Mouse (Mus musculus): ENCODE data around the gene Tceanc2. TPM values are rescaled to one million over a fixed set of nuclear protein-coding genes. Genes with fewer than 3 reads are reported as not detected.
A peak's percentile ranks its signal among the peaks of the same experiment; 100 is the strongest.

Tceanc2 gene
- 10 to 100 TPM; 11.6 to 14.1 TPM for total RNA-seq (2021)
- long read RNA-seq, experiment 1, full-length matches to known transcripts = 10 of 13 reads
- long read RNA-seq, experiment 1, partial matches to known transcripts = 0 of 13 reads
- long read RNA-seq, experiment 1, other reads (novel, unspliced or antisense) = 3 of 13 reads
- long read RNA-seq, experiment 2, full-length matches to known transcripts = 2 of 4 reads
- long read RNA-seq, experiment 2, partial matches to known transcripts = 0 of 4 reads
- long read RNA-seq, experiment 2, other reads (novel, unspliced or antisense) = 2 of 4 reads

DNA sequence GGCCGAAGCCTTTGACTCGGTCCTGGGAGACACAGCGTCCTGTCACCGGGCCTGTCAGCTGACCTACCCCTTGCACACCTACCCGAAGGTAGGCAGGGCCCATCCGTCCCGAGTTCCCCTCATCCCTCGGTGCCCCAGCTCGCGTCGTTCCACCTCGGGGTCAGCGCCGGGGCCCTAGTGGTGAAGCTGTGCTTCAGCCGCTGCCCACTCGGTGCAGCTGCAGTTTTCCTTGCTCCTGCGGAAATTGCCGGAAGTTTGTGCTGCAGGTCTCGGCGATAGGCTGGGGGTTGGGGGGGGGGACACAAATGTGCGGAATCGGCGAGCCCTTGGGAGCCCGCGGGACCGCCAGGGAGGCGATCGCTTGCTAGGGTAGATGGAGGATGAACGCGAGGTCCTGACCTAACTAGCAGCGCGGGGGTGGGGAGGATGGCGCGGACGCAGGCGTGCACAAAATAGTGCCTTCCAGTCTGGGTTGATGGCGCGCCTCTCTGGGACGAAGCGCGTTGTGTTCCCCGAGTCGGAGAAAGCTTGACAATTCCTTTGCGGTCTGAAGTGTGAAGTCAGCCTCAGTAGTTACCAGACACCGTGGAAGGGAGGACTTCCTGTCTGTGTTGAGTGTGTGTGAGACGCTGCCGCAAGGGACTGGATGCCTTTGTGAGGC, at the start of gene Tceanc2:
Gene Tceanc2 (minus strand): TSS at position 287 of the 661 bp plus-strand sequence.
- intact Hi-C loops (cut with DNase I; ENCODE audit: low total_unique reads) = no loop called here
- DNase-seq = peak; percentile 58

DNA sequence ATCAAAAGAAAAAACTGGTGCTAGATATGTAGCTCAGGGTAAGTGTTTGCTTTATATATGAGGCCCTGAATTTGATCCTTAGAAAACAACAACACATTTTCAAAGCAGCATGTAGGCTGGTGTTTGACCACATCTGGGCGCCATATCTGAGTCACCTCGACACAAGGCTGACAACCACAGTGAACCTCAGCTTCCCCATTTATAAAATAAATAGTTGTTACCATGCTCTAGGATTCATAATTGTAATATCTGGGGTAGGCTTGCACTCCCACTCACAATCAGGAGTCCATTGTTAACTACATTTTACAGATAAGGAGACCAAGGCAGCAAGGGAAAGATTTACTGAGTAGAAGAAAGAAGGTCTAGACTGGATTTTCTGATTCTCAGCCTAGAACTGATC, 47.4 kb upstream of the Tceanc2 start:
- no peak for DNase-seq
- intact Hi-C loops (cut with DNase I; ENCODE audit: low total_unique reads) = no loop called here

DNA sequence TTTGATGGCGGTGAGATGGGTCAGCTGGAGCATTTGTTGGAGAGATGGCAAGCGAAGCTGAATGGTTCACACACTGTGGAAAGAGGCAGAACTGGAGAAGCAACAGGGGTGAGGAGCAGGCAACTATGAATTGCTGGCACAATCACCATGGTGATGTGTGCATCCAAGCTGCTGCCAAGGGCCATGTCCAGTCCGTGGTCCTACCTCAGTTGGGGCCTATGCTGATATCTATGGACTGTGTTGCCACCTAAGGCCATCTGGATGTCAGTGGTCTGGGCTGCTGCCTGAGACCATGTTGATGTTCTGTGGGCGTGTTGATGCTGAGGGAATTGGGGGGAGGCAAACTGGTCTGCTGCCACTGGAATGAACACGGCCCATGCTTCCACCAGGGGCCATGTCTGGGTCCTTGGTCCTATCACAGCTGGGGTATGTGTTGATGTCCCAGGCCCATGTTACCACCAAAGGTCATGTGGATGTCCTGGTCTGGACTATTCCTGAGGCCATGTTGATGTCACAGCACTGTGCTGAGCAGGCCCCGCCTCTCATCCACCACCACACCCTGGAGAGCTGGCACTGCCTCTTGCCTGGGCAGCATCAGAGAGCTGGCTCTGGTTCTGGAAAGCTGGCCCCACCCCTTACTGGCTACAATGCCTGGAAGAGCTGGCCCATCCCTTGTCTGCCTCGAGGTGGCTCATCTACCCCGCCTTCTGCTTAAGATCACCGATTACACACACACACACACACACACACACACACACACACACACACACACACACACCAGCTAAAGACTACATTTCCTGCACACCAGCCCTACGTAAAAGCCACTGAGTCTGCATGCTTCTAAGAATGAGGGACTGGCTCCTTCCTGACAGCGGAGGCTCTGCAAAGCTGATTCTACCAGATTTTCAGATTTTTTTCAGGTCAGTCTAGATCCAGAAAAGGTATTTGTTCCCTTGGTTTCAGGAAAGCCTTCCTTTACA, 44.6 kb upstream of the Tceanc2 start:
- intact Hi-C loops (cut with DNase I; ENCODE audit: low total_unique reads) = no loop called here

DNA sequence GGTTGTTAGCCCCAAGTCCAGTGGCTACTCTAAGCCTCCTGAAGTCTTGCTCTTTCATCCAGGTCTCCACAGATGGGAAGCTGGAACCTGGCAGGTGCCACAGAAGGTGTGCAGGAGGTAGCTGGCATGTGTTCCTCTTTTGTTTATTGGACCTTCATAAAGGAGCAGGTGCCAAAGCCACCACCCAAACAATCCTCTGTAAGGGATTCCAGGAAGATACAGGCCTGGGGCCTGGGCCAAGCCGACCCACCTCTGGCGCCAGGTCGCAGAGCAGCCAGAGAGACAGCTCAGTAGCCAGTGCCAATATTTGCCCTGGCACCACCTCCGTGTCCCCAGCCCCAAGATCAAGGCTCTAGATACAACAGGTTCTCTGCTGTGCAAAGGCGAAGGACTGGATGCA, 42.6 kb upstream of the Tceanc2 start:
- intact Hi-C loops (cut with DNase I; ENCODE audit: low total_unique reads) = no loop called here
- no peak for DNase-seq

More for the DNA sequence above, 44.6 kb upstream of the Tceanc2 start:
- DNase-seq = peak; percentile 75

DNA sequence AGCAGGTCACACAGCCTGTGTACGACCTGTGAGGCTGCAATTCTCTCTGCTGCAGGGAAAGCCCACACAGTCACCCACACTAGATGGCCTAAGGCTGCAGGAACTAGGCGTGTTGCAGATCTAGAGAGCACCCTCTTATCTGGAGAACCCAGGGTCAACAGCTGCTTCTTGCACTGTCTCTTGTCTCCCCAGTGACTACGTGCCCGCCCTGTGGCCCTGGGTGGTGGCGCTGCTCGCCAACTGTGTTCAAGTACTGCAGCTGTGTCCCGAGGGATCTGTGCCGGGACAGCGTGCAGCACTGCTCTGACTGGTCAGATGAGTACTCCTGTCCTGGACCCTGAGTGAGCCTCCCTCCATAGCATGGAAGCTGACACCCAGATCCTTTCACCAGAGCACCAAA, 38.7 kb upstream of the Tceanc2 start:
- DNase-seq = no peak
- intact Hi-C loops (cut with DNase I; ENCODE audit: low total_unique reads) = no loop called here

- no peak for DNase-seq
- intact Hi-C loops (cut with DNase I; ENCODE audit: low total_unique reads) = no loop called here
These were observed 34.5 kb upstream of the Tceanc2 start for GRCm38 (mm10) chr4:107213279-107214011.

DNA sequence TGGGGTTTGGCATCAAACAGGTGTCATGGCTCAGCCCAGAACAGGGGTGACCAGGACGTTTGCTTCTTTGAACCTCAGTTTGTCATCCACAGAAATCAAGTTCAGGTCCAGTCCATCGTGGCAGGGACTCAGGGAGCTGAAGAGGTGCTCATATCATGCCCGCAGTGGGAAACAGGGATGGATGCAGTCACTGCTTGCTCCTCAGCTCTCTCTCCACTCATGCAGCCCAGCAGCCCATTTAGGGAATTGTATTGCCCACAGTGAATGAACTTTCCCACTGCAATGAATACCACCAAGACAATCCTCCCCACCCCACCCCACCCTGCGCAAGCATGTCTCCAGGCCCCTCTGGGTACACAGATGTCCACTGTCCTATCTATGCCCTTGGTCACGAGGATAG, 33.0 kb upstream of the Tceanc2 start:
- intact Hi-C loops (cut with DNase I; ENCODE audit: low total_unique reads) = no loop called here
- no peak for DNase-seq

- intact Hi-C loops (cut with DNase I; ENCODE audit: low total_unique reads) = no loop called here
- DNase-seq = no peak
These were observed 32.5 kb upstream of the Tceanc2 start for GRCm38 (mm10) chr4:107211465-107211864.

GRCm38 (mm10) chr4:107210483-107211097, 31.7 kb upstream of the Tceanc2 start:
- intact Hi-C loops (cut with DNase I; ENCODE audit: low total_unique reads) = no loop called here
- no peak for DNase-seq

- intact Hi-C loops (cut with DNase I; ENCODE audit: low total_unique reads) = no loop called here
- no peak for DNase-seq
These were observed 30.0 kb upstream of the Tceanc2 start, which contains the start of gene Ldlrad1 for GRCm38 (mm10) chr4:107208880-107209279. Gene Ldlrad1, plus strand, starts transcription at chr4:107209180.

DNA sequence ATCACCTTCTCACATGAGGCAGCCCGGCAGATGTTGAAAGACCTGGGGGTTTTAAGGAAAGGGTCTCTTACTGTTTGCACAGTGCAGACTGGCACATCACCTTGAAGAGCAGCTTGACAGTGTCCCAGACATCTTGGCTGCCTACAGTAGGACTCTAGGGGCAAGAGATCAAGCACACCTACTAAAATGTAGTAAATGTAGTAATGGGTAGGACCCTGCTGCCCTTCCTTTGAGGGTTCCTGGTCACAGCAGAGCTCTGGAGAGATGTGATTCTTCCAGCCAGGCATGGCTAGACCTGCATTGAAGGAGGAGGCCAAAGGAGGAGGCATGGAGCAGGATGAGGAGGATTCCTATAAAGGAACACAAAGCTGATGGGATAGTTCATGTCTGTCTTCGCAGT, 28.1 kb upstream of the Tceanc2 start:
- DNase-seq = no peak
- intact Hi-C loops (cut with DNase I; ENCODE audit: low total_unique reads) = no loop called here

- intact Hi-C loops (cut with DNase I; ENCODE audit: low total_unique reads) = no loop called here
- no peak for DNase-seq
These were observed 24.1 kb upstream of the Tceanc2 start for GRCm38 (mm10) chr4:107203001-107203400.

DNA sequence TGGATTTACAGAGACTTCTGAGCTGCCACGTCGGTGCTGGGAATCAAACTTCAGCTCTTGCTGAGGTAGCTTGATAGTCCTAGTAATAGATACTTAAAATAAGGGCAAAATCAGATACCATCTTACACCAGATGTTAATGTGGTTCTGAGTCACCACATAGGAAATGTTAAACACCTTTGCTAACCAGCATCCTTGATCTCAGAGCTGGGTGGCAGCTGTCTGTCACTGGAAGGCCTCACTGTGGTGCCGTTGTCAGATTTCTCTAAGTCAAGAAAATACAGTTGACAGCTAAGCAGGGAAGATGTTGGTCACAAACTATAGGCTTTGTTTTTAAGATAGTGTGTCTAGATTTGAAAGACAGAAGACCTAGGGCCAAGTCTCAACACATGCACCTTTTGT, 22.9 kb upstream of the Tceanc2 start:
- intact Hi-C loops (cut with DNase I; ENCODE audit: low total_unique reads) = no loop called here
- no peak for DNase-seq

GRCm38 (mm10) chr4:107198072-107198471, 19.2 kb upstream of the Tceanc2 start:
- intact Hi-C loops (cut with DNase I; ENCODE audit: low total_unique reads) = no loop called here
- no peak for DNase-seq

- intact Hi-C loops (cut with DNase I; ENCODE audit: low total_unique reads) = no loop called here
- DNase-seq = no peak
These were observed 17.5 kb upstream of the Tceanc2 start for GRCm38 (mm10) chr4:107196454-107196853.

GRCm38 (mm10) chr4:107193841-107194240, 14.9 kb upstream of the Tceanc2 start:
- DNase-seq = no peak
- intact Hi-C loops (cut with DNase I; ENCODE audit: low total_unique reads) = no loop called here

DNA sequence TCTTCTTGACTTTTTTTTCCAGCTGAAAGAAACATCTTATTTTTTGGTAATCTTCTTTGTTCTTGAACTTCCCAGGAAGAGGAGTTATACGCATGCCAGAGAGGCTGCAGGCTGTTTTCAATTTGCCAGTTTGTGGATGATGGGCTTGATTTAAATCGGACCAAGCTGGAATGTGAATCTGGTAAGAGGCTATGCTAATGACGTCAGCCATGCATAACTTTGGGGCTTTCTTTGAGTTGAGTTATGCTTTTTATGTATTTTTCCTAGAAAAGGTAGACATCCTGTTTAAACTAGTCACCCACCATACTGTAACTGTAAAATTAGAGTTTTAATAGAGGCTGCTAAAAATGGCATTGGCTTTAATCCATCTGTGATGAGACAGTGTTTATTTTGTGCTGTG, 6.8 kb upstream of the Tceanc2 start:
- intact Hi-C loops (cut with DNase I; ENCODE audit: low total_unique reads) = loop anchor here (10.0 kb wide), 1 partner anchor 169 kb away; no protein-coding TSS in a partner anchor
- no peak for DNase-seq

DNA sequence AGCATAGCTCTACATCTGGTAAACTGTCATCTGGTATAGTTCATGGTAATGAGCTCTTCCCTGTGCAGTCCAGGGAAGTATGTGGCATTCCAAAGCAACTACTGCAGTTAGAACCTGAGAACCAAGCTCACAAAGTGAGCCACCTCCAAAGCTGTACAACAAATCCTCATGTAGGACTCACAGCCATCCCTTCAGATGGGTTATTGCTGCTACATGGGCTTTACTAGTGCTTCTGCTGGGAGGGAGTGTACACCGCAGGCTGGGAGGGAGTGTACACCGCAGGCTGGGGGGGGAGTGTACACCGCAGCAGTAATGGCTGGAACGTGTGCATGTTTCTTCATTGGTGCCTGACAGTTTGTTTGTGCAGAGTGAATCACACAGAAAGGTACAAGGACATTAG, 4.3 kb upstream of the Tceanc2 start:
- intact Hi-C loops (cut with DNase I; ENCODE audit: low total_unique reads) = loop anchor here (10.0 kb wide), 1 partner anchor 172 kb away; no protein-coding TSS in a partner anchor

GRCm38 (mm10) chr4:107182796-107183195, 3.9 kb upstream of the Tceanc2 start:
- intact Hi-C loops (cut with DNase I; ENCODE audit: low total_unique reads) = loop anchor here (10.0 kb wide), 1 partner anchor 172 kb away; no protein-coding TSS in a partner anchor
- DNase-seq = no peak

More for the DNA sequence above, 4.3 kb upstream of the Tceanc2 start:
- DNase-seq = no peak
